Mouse (Mus musculus) heart, embryonic 15.5 days (tissue): ENCODE results near the gene Hipk2. TPM values are rescaled to one million over a fixed set of nuclear protein-coding genes. Genes with fewer than 3 reads are reported as not detected.

ENCODE experiments used
- ATAC-seq: fragments of 200-750 bp; cut with Nextera tagmentation; replicated peaks from 2 replicates; pipeline ENCODE4 v1.8.0; 2017; ENCODE audit warnings: low read depth, moderate TSS enrichment; ENCODE audit not compliant: insufficient number of reproducible peaks, insufficient read depth, low FRiP score
- H3K27ac ChIP-seq: fragments of 300-500 bp; sonication (generic); 2 replicates; pipeline ENCODE4 v1.5.1; 2015; ENCODE audit warnings: mild to moderate bottlenecking, inconsistent platforms
- H3K27me3 ChIP-seq: fragments of 300-500 bp; sonication (generic); 2 replicates; pipeline ENCODE4 v1.6.1; 2015; ENCODE audit warnings: inconsistent platforms
- H3K36me3 ChIP-seq: fragments of 300-500 bp; sonication (generic); 2 replicates; pipeline ENCODE4 v1.6.1; 2015; ENCODE audit warnings: mild to moderate bottlenecking, inconsistent platforms
- H3K4me1 ChIP-seq: fragments of 300-500 bp; sonication (generic); replicated peaks from 2 replicates; pipeline ENCODE4 v1.6.1; 2015; ENCODE audit warnings: inconsistent platforms
- H3K4me2 ChIP-seq: fragments of 300-500 bp; sonication (generic); 2 replicates; pipeline ENCODE4 v1.6.1; 2015; ENCODE audit warnings: inconsistent platforms, mild to moderate bottlenecking, moderate library complexity
- H3K4me3 ChIP-seq: fragments of 300-500 bp; sonication (generic); 2 replicates; pipeline ENCODE4 v1.5.1; 2015; ENCODE audit warnings: mild to moderate bottlenecking, inconsistent platforms
- H3K9ac ChIP-seq: fragments of 300-500 bp; sonication (generic); 2 replicates; pipeline ENCODE4 v1.6.1; 2015; ENCODE audit warnings: mild to moderate bottlenecking, inconsistent platforms
- H3K9me3 ChIP-seq: fragments of 300-500 bp; sonication (generic); replicated peaks from 2 replicates; pipeline ENCODE4 v1.6.1; 2016; ENCODE audit warnings: inconsistent platforms
- WGBS: fragments of 180-500 bp; shearing (Covaris S2); methylation state at CpG from one replicate; pipeline ENCODE4 v1.1.7; 2015; ENCODE audit warnings: mixed read lengths; 5-methylcytosine and 5-hydroxymethylcytosine counted together
- polyA plus RNA-seq: library from polyadenylated mRNA; unstranded; fragments of >200 nt; fragmentation: Nextera tagmentation; extraction: Ambion mirVana; gene quantifications from 2 replicates; pipeline ENCODE4 v1.2.1, GENCODE M21; 2015

Hipk2 gene
- polyA plus RNA-seq, 1 experiment from 2014 or later = 8.8 TPM

- H3K27me3 ChIP-seq = no peaks in the 10 kb centered on the region
- no peak overlapping the region for H3K4me2 ChIP-seq
- 24% methylated on average over 3 of the region's 3 CpGs for WGBS
- no peak overlapping the region for H3K27ac ChIP-seq
- no peaks in the 10 kb centered on the region for H3K9me3 ChIP-seq
- H3K4me3 ChIP-seq = no peak overlapping the region
- ATAC-seq = no peak
- no peaks in the 10 kb centered on the region for H3K36me3 ChIP-seq
- peaks cover 23% of the 10 kb centered on the region for H3K4me1 ChIP-seq
- no peak overlapping the region for H3K9ac ChIP-seq
Observed at GRCm38 (mm10) chr6:38917415-38917814, 41.5 kb upstream of the Hipk2 start.

DNA sequence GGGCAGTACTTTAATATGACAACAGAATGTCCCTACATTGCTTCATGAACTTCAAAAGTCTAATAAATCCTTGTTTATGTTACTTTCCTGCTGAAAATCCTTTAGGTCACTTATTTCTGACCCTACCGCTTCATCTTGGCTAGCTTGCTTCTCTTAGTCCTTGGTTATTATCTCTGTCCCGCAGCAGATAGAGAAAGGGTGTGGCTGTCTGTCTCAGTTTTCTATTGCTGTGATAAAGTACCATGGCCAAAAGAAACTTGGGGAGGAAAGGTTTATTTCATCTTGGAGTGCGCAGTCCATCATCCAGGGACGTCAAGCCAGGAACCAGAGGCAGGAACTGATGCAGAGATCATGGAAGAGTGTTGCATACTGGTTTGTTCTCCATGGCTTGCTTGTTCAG is 40.6 kb upstream of the Hipk2 start:
- H3K9ac ChIP-seq = no peak overlapping the region
- no peaks in the 10 kb centered on the region for H3K36me3 ChIP-seq
- H3K4me3 ChIP-seq = no peak overlapping the region
- no peaks in the 10 kb centered on the region for H3K27me3 ChIP-seq
- peaks cover 16% of the 10 kb centered on the region for H3K4me1 ChIP-seq
- no peak overlapping the region for H3K27ac ChIP-seq
- no peaks in the 10 kb centered on the region for H3K9me3 ChIP-seq
- WGBS = 78% methylated on average over 4 of the region's 4 CpGs
- no peak for ATAC-seq
- no peak overlapping the region for H3K4me2 ChIP-seq

- H3K4me2 ChIP-seq = no peak overlapping the region
- H3K9me3 ChIP-seq = no peaks in the 10 kb centered on the region
- no peak overlapping the region for H3K4me3 ChIP-seq
- 72% methylated on average over 5 of the region's 5 CpGs for WGBS
- peaks cover 14% of the 10 kb centered on the region; the same call in 1 of the 2 replicates for H3K4me1 ChIP-seq
- H3K36me3 ChIP-seq = no peaks in the 10 kb centered on the region
- no peak for ATAC-seq
- no peaks in the 10 kb centered on the region for H3K27me3 ChIP-seq
- H3K9ac ChIP-seq = no peak overlapping the region
- no peak overlapping the region for H3K27ac ChIP-seq
Observed at GRCm38 (mm10) chr6:38915776-38916175, 39.8 kb upstream of the Hipk2 start.

DNA sequence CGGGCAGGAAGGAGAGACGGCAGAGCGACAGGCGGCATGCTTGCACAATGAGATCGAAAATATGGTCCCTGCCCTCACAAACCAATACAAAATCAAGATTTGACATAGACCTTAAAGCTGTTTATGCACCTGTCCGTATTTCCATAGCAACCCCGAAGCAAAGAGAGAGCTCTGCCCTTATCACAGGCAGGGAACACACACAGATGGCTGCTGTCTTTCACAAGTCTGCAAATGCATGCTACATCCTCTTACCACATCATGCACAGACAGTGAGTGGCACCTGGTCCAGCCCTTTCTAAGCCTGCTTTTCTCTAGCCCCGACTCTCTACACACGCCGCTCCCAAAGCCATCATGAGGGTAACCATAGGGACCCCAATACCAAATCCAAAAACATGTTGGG is 38.2 kb upstream of the Hipk2 start:
- H3K4me1 ChIP-seq = peaks cover 14% of the 10 kb centered on the region
- H3K36me3 ChIP-seq = no peaks in the 10 kb centered on the region
- H3K4me2 ChIP-seq = no peak overlapping the region
- no peak overlapping the region for H3K27ac ChIP-seq
- no peak for ATAC-seq
- WGBS = 78% methylated on average over 10 of the region's 10 CpGs
- H3K4me3 ChIP-seq = no peak overlapping the region
- H3K9me3 ChIP-seq = no peaks in the 10 kb centered on the region
- no peaks in the 10 kb centered on the region for H3K27me3 ChIP-seq
- H3K9ac ChIP-seq = no peak overlapping the region

GRCm38 (mm10) chr6:38913386-38914042 is 37.5 kb upstream of the Hipk2 start:
- Histone ChIP-seq H3K4me1 (peaks cover 14% of the 10 kb centered on the region), H3K36me3 (no peaks in the 10 kb centered on the region), H3K27me3 (no peaks in the 10 kb centered on the region), H3K4me2 (no peak overlapping the region), H3K4me3 (no peak overlapping the region), H3K9ac (no peak overlapping the region), H3K9me3 (no peaks in the 10 kb centered on the region), H3K27ac (no peak overlapping the region)
- 59% methylated on average over 13 of the region's 13 CpGs for WGBS
- no peak for ATAC-seq

DNA sequence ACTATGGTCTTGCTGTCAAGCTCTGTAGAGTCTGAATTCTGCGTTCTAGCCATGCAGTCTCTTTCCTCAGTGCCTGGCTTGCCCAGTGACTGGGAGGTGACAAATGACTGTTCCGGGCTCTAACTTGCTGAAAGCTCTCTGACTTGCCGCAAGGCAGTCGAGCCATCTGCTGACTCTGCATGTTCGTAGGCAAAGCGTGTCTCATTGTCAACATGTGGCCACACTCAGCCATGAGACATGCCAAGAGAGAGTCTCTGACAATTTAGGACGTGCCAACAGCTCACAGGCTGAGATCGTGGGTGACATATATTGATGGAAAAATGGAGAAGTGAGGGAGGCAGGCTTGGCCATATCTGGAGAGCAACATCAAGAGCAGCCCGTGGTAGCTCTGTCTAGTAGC is 36.9 kb upstream of the Hipk2 start:
- Histone ChIP-seq H3K4me3 (no peak overlapping the region), H3K9me3 (no peaks in the 10 kb centered on the region), H3K36me3 (no peaks in the 10 kb centered on the region), H3K27me3 (no peaks in the 10 kb centered on the region), H3K4me1 (peaks cover 14% of the 10 kb centered on the region), H3K27ac (no peak overlapping the region), H3K4me2 (no peak overlapping the region), H3K9ac (no peak overlapping the region)
- WGBS = 57% methylated on average over 9 of the region's 9 CpGs
- no peak for ATAC-seq

DNA sequence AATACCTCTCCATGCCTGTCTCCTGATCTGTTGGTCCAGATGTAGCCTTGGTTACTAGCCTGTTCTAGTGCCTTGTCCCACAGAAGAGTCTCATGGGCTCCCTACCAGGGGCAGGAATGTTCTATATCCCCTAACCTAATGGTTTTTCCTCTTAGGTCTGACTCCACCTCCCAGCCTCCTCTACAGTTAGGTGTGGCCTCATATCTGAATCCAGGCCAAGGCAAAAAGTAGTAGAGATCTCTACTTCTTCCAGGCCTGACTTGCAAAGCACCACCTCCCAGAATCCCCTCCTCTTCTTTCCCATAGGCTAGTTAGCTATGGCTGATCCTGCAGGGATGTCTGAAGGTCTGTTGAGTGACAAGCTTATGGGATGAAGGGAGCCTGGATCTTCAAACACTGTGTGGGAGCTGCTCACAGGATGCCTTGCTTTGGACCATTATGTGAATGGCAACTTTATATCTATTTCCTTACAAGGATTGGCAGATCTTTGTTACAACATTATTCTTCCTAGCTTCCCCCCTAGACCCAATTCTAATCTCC is 36.2 kb upstream of the Hipk2 start:
- Histone ChIP-seq H3K9me3 (no peaks in the 10 kb centered on the region), H3K9ac (no peak overlapping the region), H3K36me3 (no peaks in the 10 kb centered on the region), H3K4me1 (peaks cover 11% of the 10 kb centered on the region), H3K4me3 (no peak overlapping the region), H3K4me2 (no peak overlapping the region), H3K27me3 (no peaks in the 10 kb centered on the region), H3K27ac (no peak overlapping the region)
- ATAC-seq = no peak

DNA sequence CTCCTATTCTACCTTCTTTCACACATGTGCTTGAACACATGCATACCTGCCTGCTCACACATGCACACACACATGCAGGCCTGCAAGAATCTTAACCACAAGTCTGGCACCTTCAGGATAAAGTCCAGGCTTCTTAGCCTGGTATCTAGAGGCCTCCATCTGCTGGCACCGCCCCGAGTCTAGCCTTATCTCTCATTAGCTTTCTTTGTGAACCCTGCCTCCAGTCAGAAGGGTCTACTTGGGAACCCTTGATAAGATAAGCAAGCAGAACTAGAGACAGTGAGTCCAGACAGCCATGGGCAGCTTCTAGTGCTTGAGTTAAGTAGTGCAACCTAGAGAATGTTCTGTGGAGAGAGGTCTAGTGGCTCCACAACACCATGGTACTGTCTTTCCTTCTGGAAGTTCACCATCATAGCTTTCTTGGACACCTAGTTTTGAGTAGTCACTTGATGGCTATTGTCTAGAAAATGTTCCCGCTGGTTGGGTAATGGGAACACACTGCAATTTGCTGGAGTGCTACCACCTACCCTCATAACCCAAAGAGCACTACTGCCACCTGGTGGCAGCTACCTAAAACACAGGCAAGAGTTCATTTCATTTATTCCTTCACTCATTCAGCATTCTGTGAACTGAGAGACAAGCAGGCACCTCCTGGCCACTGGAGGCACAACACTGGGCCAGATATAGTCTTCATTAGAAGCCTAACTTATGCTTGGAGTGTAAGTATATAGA is 35.0 kb upstream of the Hipk2 start:
- Histone ChIP-seq H3K9ac (no peak overlapping the region), H3K9me3 (no peaks in the 10 kb centered on the region), H3K4me3 (no peak overlapping the region), H3K4me2 (no peak overlapping the region), H3K27ac (no peak overlapping the region), H3K4me1 (peaks cover 11% of the 10 kb centered on the region), H3K27me3 (no peaks in the 10 kb centered on the region), H3K36me3 (no peaks in the 10 kb centered on the region)
- WGBS = 27% methylated on average over 3 of the region's 3 CpGs
- no peak; the same call in 1 of the 2 replicates for ATAC-seq

GRCm38 (mm10) chr6:38908401-38908800 is 32.4 kb upstream of the Hipk2 start:
- WGBS = 79% methylated on average over 6 of the region's 6 CpGs
- Histone ChIP-seq H3K4me1 (peaks cover 7% of the 10 kb centered on the region), H3K9me3 (no peaks in the 10 kb centered on the region), H3K27me3 (no peaks in the 10 kb centered on the region), H3K4me3 (no peak overlapping the region), H3K36me3 (no peaks in the 10 kb centered on the region), H3K4me2 (no peak overlapping the region), H3K9ac (no peak overlapping the region), H3K27ac (no peak overlapping the region)
- ATAC-seq = no peak

DNA sequence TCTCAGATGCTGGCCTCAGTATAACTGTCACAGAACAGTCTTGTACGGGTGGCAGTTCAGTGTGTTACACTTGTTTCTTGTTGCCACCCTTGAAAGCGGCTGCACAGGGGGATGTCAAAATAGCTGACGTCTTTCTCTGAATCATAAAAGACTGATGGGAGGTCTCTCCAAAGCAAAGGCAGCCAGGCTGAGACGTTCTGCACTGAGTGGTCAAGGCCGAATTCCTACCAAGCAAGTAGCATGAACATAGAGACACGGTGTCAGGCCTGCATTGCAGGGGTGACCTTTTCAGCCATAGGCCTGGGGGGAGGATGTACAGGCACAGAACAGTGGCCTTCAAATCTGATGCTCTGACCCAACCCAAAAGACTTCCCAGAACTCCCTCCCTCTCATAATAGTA is 30.0 kb upstream of the Hipk2 start:
- ATAC-seq = no peak
- H3K9me3 ChIP-seq = no peaks in the 10 kb centered on the region
- H3K9ac ChIP-seq = no peak overlapping the region
- H3K36me3 ChIP-seq = no peaks in the 10 kb centered on the region
- WGBS = 79% methylated on average over 6 of the region's 6 CpGs
- peaks cover 1% of the 10 kb centered on the region; the same call in 1 of the 2 replicates for H3K4me1 ChIP-seq
- no peak overlapping the region for H3K4me3 ChIP-seq
- H3K4me2 ChIP-seq = no peak overlapping the region
- no peaks in the 10 kb centered on the region for H3K27me3 ChIP-seq
- no peak overlapping the region for H3K27ac ChIP-seq

DNA sequence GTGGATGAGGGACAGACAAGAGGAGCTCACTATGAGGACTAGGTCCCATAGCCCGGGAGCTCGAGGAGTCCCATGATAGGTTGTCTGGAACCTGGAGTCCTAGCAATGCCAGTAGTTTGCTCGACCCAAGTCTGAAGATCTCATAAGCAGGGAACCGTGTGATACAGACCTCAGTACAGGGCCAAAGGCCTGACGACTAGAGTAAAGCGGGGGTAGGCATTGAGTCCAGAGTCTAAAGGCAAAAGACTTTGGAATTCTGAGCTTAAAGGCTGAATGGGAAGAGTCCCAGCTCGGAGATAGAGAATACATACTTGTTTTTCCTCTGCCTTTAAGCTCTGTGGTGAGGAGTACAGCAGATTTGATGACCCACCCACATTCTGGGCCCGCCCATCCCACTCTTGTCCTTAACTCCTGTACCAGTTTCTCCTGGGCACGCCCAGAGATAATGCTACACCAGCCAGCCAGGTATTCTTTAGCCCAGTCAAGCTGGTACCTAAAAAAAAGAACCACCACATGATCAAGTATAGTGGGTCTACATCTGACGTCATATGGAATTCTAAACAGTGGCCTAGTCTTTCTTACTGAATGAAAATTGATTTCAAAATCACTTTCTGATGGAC is 27.0 kb upstream of the Hipk2 start:
- Histone ChIP-seq H3K9me3 (no peaks in the 10 kb centered on the region), H3K27ac (no peak overlapping the region), H3K36me3 (no peaks in the 10 kb centered on the region), H3K27me3 (no peaks in the 10 kb centered on the region), H3K9ac (no peak overlapping the region), H3K4me3 (no peak overlapping the region), H3K4me2 (no peak overlapping the region), H3K4me1 (no peaks in the 10 kb centered on the region)
- WGBS = 88% methylated on average over 10 of the region's 10 CpGs
- ATAC-seq = no peak
